Mouse (Mus musculus): Measurements from ENCODE around the gene Sost.

Sost gene

GRCm38 (mm10) chr11:101946525-101946924, 20.3 kb downstream of the Sost start:
- no peak for DNase-seq (ENCODE audit: low spot score in 2 of 2)

GRCm38 (mm10) chr11:101943055-101943454, 23.8 kb downstream of the Sost start:
- DNase-seq (ENCODE audit: low spot score in 2 of 2) = no peak

- no peak for DNase-seq (ENCODE audit: low spot score in 2 of 2)
Observed at GRCm38 (mm10) chr11:101937108-101937507, 29.7 kb downstream of the Sost start.

- no peak for DNase-seq (ENCODE audit: low spot score in 2 of 2)
Observed at GRCm38 (mm10) chr11:101936421-101936820, 30.4 kb downstream of the Sost start.

- DNase-seq (ENCODE audit: low spot score in 2 of 2) = no peak
Observed at GRCm38 (mm10) chr11:101935743-101936142, 31.1 kb downstream of the Sost start.

GRCm38 (mm10) chr11:101931978-101932377, 34.8 kb downstream of the Sost start:
- DNase-seq (ENCODE audit: low spot score in 2 of 2) = no peak

- DNase-seq (ENCODE audit: low spot score in 2 of 2) = no peak
Observed at GRCm38 (mm10) chr11:101928030-101928762, 38.6 kb downstream of the Sost start.

- no peak for DNase-seq (ENCODE audit: low spot score in 2 of 2)
Observed at GRCm38 (mm10) chr11:101926951-101927589, 39.7 kb downstream of the Sost start.

- no peak for DNase-seq (ENCODE audit: low spot score in 2 of 2)
Observed at GRCm38 (mm10) chr11:101925636-101926035, 41.2 kb downstream of the Sost start.

- DNase-seq (ENCODE audit: low spot score in 2 of 2) = no peak
Observed at GRCm38 (mm10) chr11:101924441-101924976, 42.3 kb downstream of the Sost start.

GRCm38 (mm10) chr11:101923988-101924387, 42.8 kb downstream of the Sost start:
- DNase-seq (ENCODE audit: low spot score in 2 of 2) = no peak

GRCm38 (mm10) chr11:101921361-101921952, 45.4 kb downstream of the Sost start:
- DNase-seq (ENCODE audit: low spot score in 2 of 2) = no peak

GRCm38 (mm10) chr11:101919660-101920059, 47.2 kb downstream of the Sost start:
- DNase-seq (ENCODE audit: low spot score in 2 of 2) = peak; percentile 61 to 63

GRCm38 (mm10) chr11:101918609-101919008, 48.2 kb downstream of the Sost start:
- no peak for DNase-seq (ENCODE audit: low spot score in 2 of 2)

- DNase-seq (ENCODE audit: low spot score in 2 of 2) = no peak
Observed at GRCm38 (mm10) chr11:101916772-101917171, 50.0 kb downstream of the Sost start.

- no peak for DNase-seq (ENCODE audit: low spot score in 2 of 2)
Observed at GRCm38 (mm10) chr11:101913591-101913990, 53.2 kb downstream of the Sost start.

All from right cerebral cortex, postnatal 36 days (tissue).